Mouse (Mus musculus) heart, embryonic 13.5 days (tissue): Measurements from ENCODE around the gene Cep162. TPM values are rescaled to one million over a fixed set of nuclear protein-coding genes. Genes with fewer than 3 reads are reported as not detected.

ENCODE experiments used
- ATAC-seq: fragments of 200-750 bp; cut with Nextera tagmentation; 2 replicates; pipeline ENCODE4 v1.8.0; 2017; ENCODE audit warnings: moderate TSS enrichment; ENCODE audit not compliant: insufficient number of reproducible peaks, low FRiP score, low TSS enrichment; ENCODE audit errors: extremely low read depth
- H3K27ac ChIP-seq: fragments of 300-500 bp; sonication (generic); replicated peaks from 2 replicates; pipeline ENCODE4 v1.5.1; 2015; ENCODE audit warnings: moderate library complexity, mild to moderate bottlenecking, inconsistent platforms
- H3K27me3 ChIP-seq: fragments of 300-500 bp; sonication (generic); replicated peaks from 2 replicates; pipeline ENCODE4 v1.6.1; 2015; ENCODE audit warnings: mild to moderate bottlenecking, inconsistent platforms
- H3K36me3 ChIP-seq: fragments of 300-500 bp; sonication (generic); 2 replicates; pipeline ENCODE4 v1.6.1; 2015; ENCODE audit warnings: mild to moderate bottlenecking, inconsistent platforms
- H3K4me1 ChIP-seq: fragments of 300-500 bp; sonication (generic); 2 replicates; pipeline ENCODE4 v1.6.1; 2015; ENCODE audit warnings: inconsistent platforms
- H3K4me2 ChIP-seq: fragments of 300-500 bp; sonication (generic); 2 replicates; pipeline ENCODE4 v1.6.1; 2015; ENCODE audit warnings: inconsistent platforms, mild to moderate bottlenecking, moderate library complexity
- H3K4me3 ChIP-seq: fragments of 300-500 bp; sonication (generic); 2 replicates; pipeline ENCODE4 v1.5.1; 2015; ENCODE audit warnings: moderate library complexity, mild to moderate bottlenecking, inconsistent platforms
- H3K9ac ChIP-seq: fragments of 300-500 bp; sonication (generic); 2 replicates; pipeline ENCODE4 v1.6.1; 2015; ENCODE audit warnings: inconsistent platforms, mild to moderate bottlenecking, moderate library complexity
- H3K9me3 ChIP-seq: fragments of 300-500 bp; sonication (generic); 2 replicates; pipeline ENCODE4 v1.6.1; 2016; ENCODE audit warnings: inconsistent platforms
- WGBS: fragments of 180-500 bp; shearing (Covaris S2); methylation state at CpG from one replicate; pipeline ENCODE4 v1.1.7; 2015; ENCODE audit warnings: mixed read lengths; 5-methylcytosine and 5-hydroxymethylcytosine counted together
- polyA plus RNA-seq: library from polyadenylated mRNA; unstranded; fragments of >200 nt; fragmentation: Nextera tagmentation; extraction: Ambion mirVana; gene quantifications from 2 replicates; pipeline ENCODE4 v1.2.1, GENCODE M21; 2015

Gene Cep162
- 3.6 and 3.7 TPM in 2 replicates for polyA plus RNA-seq

- H3K4me3 ChIP-seq, result peak within 1 kb of the TSS; percentile 85
- peak within 1 kb of the TSS; percentile 90 for H3K4me2 ChIP-seq
- peak within 1 kb of the TSS; percentile 88 for H3K9ac ChIP-seq
- peaks cover 5% of the 10 kb centered on the region for H3K4me1 ChIP-seq
- under 1% methylated on average over 41 of the region's 41 CpGs for WGBS
- peak; percentile 91 for ATAC-seq
- H3K9me3 ChIP-seq, result no peaks in the 10 kb centered on the region
- peak within 1 kb of the TSS; percentile 48 for H3K27ac ChIP-seq
- H3K36me3 ChIP-seq, result no peaks in the 10 kb centered on the region; the same call in 1 of the 2 replicates
- H3K27me3 ChIP-seq, result no peaks in the 10 kb centered on the region
Measured at GRCm38 (mm10) chr9:87254903-87255695, at the start of gene Cep162. TSS of gene Cep162 (minus strand) at chr9:87255536.

- no peaks in the 10 kb centered on the region for H3K9me3 ChIP-seq
- H3K4me1 ChIP-seq, result no peaks in the 10 kb centered on the region; the same call in 1 of the 2 replicates
- H3K4me2 ChIP-seq, result no peak overlapping the region
- H3K27me3 ChIP-seq, result no peaks in the 10 kb centered on the region
- H3K9ac ChIP-seq, result no peak overlapping the region
- no peak overlapping the region for H3K4me3 ChIP-seq
- H3K36me3 ChIP-seq, result no peaks in the 10 kb centered on the region
- H3K27ac ChIP-seq, result no peak overlapping the region
- no peak for ATAC-seq
Measured at GRCm38 (mm10) chr9:87303196-87303595, 47.9 kb upstream of the Cep162 start.

GRCm38 (mm10) chr9:87298900-87299299, 43.6 kb upstream of the Cep162 start:
- Histone ChIP-seq H3K27me3 (no peaks in the 10 kb centered on the region), H3K27ac (no peak overlapping the region), H3K9ac (no peak overlapping the region), H3K4me1 (no peaks in the 10 kb centered on the region; the same call in 1 of the 2 replicates), H3K4me3 (no peak overlapping the region), H3K36me3 (no peaks in the 10 kb centered on the region), H3K9me3 (no peaks in the 10 kb centered on the region), H3K4me2 (peak overlapping the region; percentile 27)
- no peak for ATAC-seq
- WGBS, result 48% methylated on average over 12 of the region's 12 CpGs

GRCm38 (mm10) chr9:87297522-87297921, 42.2 kb upstream of the Cep162 start:
- Histone ChIP-seq H3K9ac (no peak overlapping the region), H3K4me1 (no peaks in the 10 kb centered on the region; the same call in 1 of the 2 replicates), H3K27me3 (no peaks in the 10 kb centered on the region), H3K4me3 (no peak overlapping the region), H3K9me3 (no peaks in the 10 kb centered on the region), H3K36me3 (no peaks in the 10 kb centered on the region), H3K4me2 (no peak overlapping the region), H3K27ac (no peak overlapping the region)
- WGBS, result 77% methylated on average over 1 of the region's 1 CpGs
- no peak for ATAC-seq

GRCm38 (mm10) chr9:87255696-87256030, 327 bp upstream of the Cep162 start:
- Histone ChIP-seq H3K4me3 (peak overlapping the region; percentile 85), H3K36me3 (no peaks in the 10 kb centered on the region), H3K9ac (peak overlapping the region; percentile 88), H3K9me3 (no peaks in the 10 kb centered on the region), H3K27me3 (no peaks in the 10 kb centered on the region), H3K27ac (peak overlapping the region; percentile 48; the same call in 1 of the 2 replicates), H3K4me1 (peaks cover 5% of the 10 kb centered on the region), H3K4me2 (peak overlapping the region; percentile 90)
- ATAC-seq, result peak; percentile 29; the same call in 1 of the 2 replicates
- WGBS, result 18% methylated on average over 6 of the region's 6 CpGs

GRCm38 (mm10) chr9:87248118-87248517, 7.2 kb downstream of the Cep162 start:
- Histone ChIP-seq H3K9me3 (no peaks in the 10 kb centered on the region), H3K9ac (no peak overlapping the region), H3K4me1 (no peaks in the 10 kb centered on the region), H3K4me3 (no peak overlapping the region), H3K36me3 (peaks cover 36% of the 10 kb centered on the region), H3K27me3 (no peaks in the 10 kb centered on the region), H3K4me2 (no peak overlapping the region), H3K27ac (no peak overlapping the region)
- no peak for ATAC-seq
- WGBS, result 35% methylated on average over 3 of the region's 3 CpGs

- WGBS, result 86% methylated on average over 1 of the region's 1 CpGs
- Histone ChIP-seq H3K9me3 (no peaks in the 10 kb centered on the region), H3K27ac (no peak overlapping the region), H3K27me3 (no peaks in the 10 kb centered on the region), H3K4me1 (no peaks in the 10 kb centered on the region), H3K36me3 (peaks cover 39% of the 10 kb centered on the region), H3K9ac (no peak overlapping the region), H3K4me3 (no peak overlapping the region), H3K4me2 (no peak overlapping the region)
- ATAC-seq, result no peak
Measured at GRCm38 (mm10) chr9:87247678-87248077, 7.7 kb downstream of the Cep162 start.

- Histone ChIP-seq H3K9me3 (no peaks in the 10 kb centered on the region), H3K4me2 (no peak overlapping the region), H3K27me3 (no peaks in the 10 kb centered on the region), H3K36me3 (peaks cover 53% of the 10 kb centered on the region), H3K4me1 (no peaks in the 10 kb centered on the region), H3K4me3 (no peak overlapping the region), H3K27ac (no peak overlapping the region), H3K9ac (no peak overlapping the region)
- WGBS, result 68% methylated on average over 4 of the region's 4 CpGs
- no peak for ATAC-seq
Measured at GRCm38 (mm10) chr9:87213204-87213603, 42.1 kb downstream of the Cep162 start.

GRCm38 (mm10) chr9:87210830-87211339, 44.5 kb downstream of the Cep162 start:
- 87% methylated on average over 9 of the region's 9 CpGs for WGBS
- Histone ChIP-seq H3K4me2 (no peak overlapping the region), H3K4me3 (no peak overlapping the region), H3K36me3 (peaks cover 62% of the 10 kb centered on the region), H3K9me3 (no peaks in the 10 kb centered on the region), H3K4me1 (no peaks in the 10 kb centered on the region), H3K27me3 (no peaks in the 10 kb centered on the region), H3K9ac (no peak overlapping the region), H3K27ac (no peak overlapping the region)
- ATAC-seq, result no peak

GRCm38 (mm10) chr9:87202431-87202830, 52.9 kb downstream of the Cep162 start:
- no peak overlapping the region for H3K4me3 ChIP-seq
- H3K36me3 ChIP-seq, result peaks cover 82% of the 10 kb centered on the region
- H3K9ac ChIP-seq, result no peak overlapping the region
- ATAC-seq, result no peak
- no peaks in the 10 kb centered on the region for H3K9me3 ChIP-seq
- no peak overlapping the region for H3K27ac ChIP-seq
- H3K4me2 ChIP-seq, result no peak overlapping the region
- 91% methylated on average over 6 of the region's 6 CpGs for WGBS
- H3K27me3 ChIP-seq, result no peaks in the 10 kb centered on the region
- H3K4me1 ChIP-seq, result no peaks in the 10 kb centered on the region

GRCm38 (mm10) chr9:87200919-87201318, 54.4 kb downstream of the Cep162 start:
- ATAC-seq, result no peak
- Histone ChIP-seq H3K27me3 (no peaks in the 10 kb centered on the region), H3K4me2 (no peak overlapping the region), H3K9me3 (no peaks in the 10 kb centered on the region), H3K36me3 (peaks cover 75% of the 10 kb centered on the region), H3K27ac (no peak overlapping the region), H3K4me1 (no peaks in the 10 kb centered on the region), H3K4me3 (no peak overlapping the region), H3K9ac (no peak overlapping the region)
- WGBS, result 87% methylated on average over 4 of the region's 4 CpGs

- 81% methylated on average over 5 of the region's 5 CpGs for WGBS
- Histone ChIP-seq H3K36me3 (peaks cover 72% of the 10 kb centered on the region), H3K9ac (no peak overlapping the region), H3K27me3 (no peaks in the 10 kb centered on the region), H3K9me3 (no peaks in the 10 kb centered on the region), H3K4me1 (no peaks in the 10 kb centered on the region), H3K4me2 (no peak overlapping the region), H3K27ac (no peak overlapping the region), H3K4me3 (no peak overlapping the region)
- no peak for ATAC-seq
Measured at GRCm38 (mm10) chr9:87200426-87200825, 54.9 kb downstream of the Cep162 start.
